Mouse (Mus musculus) A20 (cell line): Measurements from ENCODE around the gene Tfr2.
A peak's percentile ranks its signal among the peaks of the same experiment; 100 is the strongest.

Source experiments
- DNase-seq: peaks from one replicate; pipeline ENCODE4 v3.0.0-alpha.2; 2011; ENCODE audit warnings: low read depth, low spot score

Tfr2 gene

DNA sequence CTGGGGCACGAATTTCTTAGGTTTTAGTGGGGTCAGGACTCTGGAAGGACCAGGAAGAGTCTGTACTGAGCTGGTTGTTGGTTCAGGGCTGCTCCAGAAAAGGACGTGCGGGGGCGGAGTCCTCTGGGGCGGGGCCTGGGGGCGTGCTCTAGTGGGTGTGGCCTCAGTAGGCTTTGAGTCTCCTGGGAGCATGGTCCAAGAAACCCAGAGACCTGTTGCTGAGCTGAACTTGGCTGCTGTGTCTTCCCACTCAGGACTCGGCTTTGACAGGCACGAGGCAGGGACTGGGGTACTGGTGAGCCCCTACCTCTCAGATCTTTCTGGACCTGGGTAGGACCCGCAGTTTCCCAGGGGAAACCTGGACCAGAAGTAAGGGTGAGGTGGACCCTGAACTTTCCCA, at the start of gene Tfr2:
Tfr2 (plus strand) TSS at position 176 of the 400 bp plus-strand sequence.
- DNase-seq = peak; percentile 78

DNA sequence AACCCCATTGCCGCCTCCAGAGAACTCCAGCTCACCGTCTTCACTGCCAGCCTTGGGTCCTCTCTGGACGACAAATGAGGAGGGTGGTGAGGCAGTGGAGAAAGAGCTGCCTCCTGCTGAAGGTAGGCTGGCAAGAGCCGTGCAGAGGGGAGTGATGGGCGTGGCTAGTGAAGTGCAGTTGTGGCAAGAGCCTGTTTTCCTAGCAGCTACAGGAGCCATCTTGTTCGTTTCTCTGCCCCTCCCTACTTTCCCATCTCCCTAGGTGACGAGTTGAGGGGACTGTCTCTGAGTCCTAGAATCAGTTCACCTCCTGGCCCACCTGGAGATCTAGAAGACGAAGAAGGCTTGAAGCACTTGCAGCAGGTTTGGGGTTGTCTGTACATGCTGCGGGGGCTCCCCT, 47.8 kb upstream of the Tfr2 start:
- DNase-seq = no peak

DNA sequence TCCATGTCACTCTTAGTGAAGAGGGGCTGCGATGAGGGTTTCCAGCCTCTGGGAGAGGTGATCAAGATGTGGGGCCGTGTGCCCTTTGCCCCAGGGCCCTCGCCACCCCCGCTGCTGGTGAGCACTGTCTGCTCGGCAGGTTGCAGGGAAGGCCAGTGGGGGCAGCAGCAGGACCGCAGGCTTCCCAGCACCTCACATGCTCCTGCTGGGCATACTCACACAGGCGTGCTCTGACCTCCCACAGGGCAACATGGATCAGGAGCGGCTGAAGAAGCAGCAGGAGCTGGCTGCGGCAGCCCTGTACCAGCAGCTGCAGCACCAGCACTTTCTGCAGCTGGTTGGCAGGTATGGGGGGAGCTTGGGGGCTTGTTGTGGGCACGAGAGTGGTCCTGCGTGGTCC, 46.9 kb upstream of the Tfr2 start:
- DNase-seq = no peak

DNA sequence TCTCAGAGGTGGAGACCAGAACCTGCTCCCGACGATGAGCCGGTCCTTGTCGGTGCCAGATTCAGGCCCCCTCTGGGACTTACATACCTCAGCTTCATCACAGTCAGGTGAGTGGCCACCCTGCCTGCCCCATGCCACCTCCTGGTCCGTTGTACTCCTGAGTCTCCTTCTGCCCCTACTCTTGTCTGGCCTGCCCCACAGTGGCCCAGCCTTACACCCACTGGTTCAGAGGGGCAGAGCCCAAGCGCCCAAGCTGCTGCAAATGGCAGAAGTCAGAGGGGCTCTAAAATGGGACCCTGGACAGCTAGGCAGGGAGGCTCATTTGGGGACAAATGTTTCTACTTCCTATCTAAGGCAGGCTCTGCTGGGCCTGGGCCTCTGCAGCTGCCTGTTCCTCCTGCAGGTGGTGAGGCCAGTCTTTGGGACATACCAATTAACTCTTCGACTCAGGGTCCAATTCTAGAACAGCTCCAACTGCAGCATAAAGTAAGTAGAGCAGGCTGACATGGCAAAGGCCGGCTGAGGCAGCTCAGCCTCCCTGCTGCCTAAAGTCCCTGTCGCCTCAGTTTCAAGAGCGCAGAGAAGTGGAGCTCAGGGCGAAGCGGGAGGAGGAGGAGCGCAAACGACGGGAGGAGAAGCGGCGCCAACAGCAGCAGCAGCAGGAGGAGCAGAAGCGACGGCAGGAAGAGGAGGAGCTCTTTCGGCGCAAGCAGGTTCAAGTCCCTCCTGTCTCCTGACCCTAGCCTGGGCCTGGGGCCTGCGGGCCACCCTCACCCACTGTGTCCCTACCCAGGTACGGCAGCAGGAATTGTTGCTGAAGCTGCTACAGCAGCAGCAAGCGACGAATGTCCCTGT, 46.0 kb upstream of the Tfr2 start:
- no peak for DNase-seq

DNA sequence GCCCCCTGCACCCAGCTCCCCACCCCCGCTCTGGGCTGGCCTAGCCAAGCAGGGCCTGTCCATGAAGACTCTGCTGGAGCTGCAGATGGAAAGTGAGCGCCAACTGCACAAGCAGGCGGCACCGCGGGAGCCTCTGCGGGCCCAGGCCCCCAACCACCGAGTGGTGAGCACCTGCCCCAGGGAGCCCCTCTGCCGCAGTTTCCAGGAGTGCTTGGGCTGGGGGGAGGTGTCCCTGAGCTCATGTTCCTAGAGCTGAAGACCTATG, 45.5 kb upstream of the Tfr2 start:
- no peak for DNase-seq

DNA sequence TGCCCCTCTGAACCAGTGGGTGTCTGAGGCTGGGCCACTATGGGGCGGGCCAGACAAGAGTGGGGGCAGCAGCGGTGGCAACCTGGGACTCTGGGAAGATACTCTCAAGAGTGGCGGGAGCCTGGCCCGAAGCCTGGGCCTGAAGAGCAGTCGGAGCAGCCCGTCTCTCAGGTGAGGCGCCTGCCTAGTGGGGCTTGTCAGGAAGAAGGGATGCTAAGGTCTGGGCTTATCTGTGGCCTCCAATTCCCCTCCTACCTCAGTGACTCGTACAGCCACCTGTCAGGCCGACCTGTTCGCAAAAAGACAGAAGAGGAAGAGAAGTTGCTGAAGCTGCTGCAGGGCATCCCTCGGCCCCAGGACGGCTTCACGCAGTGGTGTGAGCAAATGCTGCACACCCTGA, 45.0 kb upstream of the Tfr2 start:
- no peak for DNase-seq

DNA sequence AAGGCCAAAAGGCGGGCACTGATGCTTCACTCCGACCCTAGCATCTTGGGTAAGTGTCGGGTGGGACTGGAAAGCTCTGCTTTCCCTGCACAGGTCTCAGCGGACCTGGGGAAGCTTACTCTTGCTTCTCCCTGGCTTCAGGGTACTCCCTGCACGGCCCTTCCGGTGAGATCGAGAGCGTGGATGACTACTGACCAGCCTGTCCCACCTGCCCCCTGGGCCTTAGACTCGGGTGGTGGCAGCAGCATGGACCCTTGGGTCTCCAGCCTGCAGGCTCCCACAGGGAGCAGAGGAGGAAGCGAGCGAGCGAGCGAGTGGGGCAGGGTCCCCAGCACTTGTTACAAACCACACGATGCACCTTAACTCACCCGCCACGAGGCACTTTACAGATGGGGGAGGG, 44.1 kb upstream of the Tfr2 start:
- no peak for DNase-seq

DNA sequence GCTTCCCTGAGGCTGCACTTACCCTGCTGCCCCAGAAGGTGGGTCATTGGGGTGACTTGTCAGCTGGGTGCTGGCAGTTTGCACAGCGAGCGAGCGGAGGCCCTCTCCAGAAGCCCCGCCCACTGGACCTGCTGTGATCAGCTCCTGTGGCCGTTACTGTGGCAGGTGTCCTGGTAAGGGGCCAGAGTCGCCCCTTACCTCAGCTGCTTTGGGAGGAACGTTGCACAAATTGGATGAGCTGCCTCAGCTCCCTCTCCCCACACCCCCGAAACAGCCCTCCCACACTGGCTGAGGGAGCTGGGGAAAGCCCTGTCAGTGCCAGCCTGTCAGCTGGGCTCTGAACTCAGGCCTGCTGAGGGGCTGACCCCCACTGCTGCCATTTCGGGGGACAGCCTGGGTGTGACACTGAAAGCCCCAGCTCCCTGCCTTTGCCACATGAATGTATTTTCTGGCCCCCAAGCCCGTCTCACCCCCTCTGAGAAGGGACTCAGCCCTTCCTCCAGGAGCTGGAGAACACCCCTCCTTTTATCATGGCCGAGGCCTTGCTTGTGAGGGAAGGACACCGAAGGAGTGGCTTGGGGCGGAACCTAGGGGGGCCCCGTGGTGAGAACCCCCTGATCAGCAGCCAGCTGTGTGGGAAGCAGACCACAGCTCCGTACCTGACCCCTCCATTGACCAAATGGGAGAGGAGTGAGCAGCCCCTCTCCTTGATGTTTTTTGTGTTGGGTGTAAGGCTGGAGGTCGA, 43.3 kb upstream of the Tfr2 start:
- no peak for DNase-seq

DNA sequence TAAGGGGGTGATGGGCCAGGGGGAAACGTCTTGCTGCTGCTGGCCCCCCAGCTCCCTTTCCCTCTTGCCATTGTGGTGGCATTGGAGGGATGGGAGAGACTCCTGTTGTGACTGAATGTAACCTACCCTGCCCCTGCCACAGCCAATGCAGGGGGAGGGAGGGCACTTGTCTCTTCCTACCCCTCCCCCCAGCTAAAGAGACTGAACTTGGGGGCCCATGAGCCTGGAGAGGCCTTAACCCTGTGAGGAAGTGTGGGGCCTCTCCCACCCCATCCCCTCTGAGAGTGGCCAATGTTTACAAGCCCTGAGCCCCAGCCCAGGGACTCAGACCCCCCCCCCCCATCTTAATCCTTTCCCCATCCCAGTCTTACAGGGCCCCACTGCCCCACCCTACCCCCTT, 42.2 kb upstream of the Tfr2 start:
- no peak for DNase-seq

DNA sequence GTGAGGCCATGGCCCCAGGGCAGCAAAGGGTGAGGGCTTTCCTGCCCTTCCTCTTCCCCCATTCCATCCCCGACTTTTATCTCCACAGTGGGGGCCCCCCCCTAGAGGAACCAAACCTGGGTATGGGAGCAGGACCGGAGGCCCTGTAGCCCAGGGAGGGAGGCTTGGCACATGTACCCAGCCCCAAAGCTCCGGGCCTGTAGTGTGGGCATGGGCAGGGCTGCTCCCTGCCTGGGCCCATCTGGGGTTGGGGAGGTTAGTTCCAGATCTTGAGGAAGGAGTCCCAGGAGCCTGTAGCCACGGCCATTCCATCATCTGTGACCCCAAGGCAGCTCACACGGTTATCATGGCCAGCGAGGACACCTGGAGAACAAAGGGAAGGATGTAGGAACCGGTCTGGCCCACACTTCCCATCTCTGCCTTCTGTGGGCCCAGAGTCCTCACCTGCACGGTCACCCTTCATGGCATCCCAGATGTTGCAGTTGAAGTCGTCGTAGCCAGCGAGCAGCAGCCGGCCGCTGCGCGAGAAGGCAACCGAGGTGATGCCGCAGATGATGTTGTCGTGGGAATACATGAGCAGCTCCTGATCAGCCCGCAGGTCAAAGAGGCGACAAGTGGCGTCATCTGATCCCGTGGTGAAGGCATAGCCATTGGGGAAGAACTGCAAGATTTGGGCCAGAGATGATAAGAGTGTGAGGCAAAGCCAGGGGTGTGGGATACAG, 41.2 kb upstream of the Tfr2 start:
- DNase-seq = no peak

DNA sequence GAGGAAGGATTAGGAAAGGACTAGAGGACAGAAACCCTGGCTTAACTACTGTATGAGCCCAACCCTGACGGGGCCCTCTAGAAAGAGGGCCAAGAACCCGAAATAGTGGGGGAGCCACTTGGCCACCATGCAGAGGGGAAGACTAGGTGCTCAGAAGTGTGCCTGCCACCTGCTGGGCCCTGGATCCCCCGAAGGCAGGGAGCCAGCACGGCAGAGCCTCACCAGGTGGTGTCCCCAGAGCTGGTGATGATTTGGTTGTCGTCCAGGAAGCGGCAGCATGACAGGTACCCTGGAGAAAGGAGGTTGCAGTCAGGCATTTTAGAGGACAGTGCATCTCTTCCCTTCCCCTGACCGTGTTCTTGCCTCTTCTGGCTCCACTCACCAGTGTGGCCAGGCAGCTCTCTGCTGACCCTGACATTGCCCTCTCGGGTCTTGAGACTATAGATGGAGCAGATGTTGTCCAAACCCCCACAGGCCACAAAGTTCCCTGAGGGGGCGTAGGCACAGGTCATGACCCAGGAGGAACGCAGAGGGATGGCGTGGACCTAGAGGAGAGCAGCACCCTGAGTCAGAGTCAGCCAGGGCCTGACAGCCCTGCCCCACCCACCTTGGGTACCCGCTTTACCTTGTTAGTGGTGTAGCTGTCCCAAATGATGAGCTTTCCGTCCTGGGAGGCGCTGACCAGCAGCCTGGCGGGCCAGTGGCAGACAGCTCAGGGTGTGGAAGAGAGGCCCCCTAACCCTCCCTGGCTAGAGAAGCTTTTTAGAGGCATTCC, 40.2 kb upstream of the Tfr2 start:
- no peak for DNase-seq

DNA sequence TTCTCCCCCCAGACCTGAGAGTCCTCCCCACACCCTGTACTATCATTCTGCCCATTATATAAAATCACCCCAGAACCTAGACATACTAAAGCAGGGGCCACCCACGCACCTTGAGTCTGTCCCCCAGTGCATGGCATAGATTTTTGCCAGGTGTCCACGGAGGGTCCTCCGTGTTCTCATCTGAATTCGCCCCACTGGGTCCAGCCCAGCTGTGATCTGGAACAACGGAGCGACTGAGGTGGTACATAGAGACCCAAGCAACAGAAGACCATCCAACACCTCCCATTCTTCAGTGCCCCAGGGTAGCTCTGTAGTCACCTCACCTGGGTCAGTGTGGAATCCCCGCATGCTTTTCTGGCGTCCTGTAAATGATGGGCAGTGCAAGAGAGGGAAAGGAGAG, 39.6 kb upstream of the Tfr2 start:
- DNase-seq = no peak

DNA sequence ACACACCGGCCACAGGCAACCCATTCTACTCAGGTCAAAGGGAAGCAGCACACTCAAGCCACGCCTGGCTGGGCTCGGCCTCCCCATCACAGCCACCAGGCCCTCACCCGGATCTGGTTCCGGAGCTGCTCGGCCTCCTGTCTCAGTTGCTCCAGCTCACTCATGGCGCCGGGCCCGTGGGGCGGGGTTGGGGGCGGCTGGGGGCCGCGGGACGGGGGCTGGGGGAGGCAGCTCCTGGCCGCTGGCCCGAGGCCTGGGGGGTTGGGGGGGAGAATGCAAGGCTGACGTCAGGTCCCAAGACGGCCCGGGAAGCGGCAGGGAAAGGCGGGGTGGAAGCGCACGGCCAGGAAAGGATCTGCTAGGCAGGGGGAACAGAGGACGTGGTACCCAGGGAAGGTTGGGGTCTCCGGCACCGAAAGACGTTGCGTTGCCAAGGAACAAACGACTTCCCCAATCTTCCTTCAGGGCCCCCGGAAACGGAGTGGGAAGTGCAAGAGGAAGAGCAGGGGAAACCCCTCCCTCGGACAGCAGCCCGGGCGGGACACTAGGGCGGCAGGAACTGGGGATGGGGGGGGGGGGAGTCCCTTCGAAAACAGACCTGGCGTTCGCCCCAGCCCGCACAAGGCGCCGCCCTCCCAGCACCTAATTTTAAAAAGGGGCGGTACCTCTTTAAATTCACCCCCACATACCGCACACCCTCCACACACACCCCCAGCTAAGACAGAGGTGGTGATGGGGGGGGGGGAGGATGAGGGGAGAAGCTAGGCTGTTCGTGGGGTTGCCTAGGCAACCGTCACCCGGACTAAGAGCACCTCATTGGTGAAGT, 38.8 kb upstream of the Tfr2 start:
- peak; percentile 89 for DNase-seq

DNA sequence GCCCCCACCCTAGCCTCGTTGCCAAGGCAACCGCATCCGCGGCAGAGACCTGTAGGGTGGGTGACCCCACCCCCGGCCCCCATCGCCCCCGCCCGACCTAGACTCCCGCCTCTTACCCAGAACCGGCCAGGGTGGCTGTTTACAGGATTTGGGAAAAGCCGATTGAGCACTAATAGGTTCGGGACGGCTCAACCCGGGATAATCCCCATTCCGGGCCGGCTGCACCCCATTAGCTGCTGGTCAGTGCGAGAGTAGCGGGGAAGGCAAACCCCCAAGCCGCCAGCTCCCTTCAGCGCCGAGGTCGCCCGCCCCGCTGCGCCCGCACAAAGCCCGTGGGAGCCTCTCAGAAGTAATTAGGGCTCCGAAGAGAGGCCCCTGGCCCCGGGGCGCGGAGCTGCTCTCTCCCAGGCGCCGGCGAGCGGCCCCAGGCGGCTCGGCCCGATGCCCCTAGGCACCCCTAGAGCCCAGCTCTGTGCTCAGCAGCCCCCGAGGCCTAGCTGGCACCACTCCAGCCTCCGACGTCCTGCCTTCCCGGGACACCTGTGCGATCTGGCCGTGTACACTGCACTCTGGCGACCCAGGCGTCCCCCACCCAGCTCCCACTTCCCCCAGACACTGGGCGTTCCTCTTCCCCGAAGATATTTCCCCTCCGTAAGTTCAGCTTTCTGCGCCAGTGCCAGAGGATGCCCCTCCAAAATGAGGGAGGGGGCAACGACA, 38.1 kb upstream of the Tfr2 start:
- peak; percentile 77 for DNase-seq

DNA sequence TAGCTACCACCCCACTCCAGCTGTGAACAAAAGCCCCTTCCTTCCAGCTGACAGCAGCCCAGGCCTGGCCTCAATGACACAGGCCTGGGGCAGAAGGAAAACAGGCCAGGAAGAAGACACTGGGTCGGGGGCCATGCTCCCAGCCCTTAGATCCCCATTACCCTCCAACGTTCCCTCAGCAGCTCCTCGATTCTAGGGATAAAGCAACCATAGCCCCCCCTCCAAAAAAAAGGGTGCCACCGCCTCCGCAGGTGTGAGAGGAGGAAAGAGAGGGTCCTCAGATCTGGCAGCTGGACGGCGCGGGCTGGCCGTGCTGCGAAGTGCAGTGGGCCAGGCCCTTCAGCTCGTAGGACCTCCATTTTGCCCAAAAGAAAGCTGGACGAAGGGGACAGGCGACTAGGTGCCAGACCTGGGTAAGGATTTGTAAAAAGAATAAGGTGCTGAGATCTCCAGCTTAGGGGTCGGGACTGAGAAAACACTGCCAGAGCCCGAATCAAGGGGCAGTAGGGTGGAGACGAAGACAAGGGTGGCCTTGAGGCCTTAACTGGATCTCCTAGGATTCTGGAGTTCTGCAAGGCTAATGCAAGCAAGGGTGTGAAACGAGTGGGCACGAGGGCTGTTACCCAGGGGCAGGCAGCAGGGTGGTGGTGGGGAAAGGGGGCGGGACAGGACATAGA, 37.4 kb upstream of the Tfr2 start:
- DNase-seq = peak; percentile 65

DNA sequence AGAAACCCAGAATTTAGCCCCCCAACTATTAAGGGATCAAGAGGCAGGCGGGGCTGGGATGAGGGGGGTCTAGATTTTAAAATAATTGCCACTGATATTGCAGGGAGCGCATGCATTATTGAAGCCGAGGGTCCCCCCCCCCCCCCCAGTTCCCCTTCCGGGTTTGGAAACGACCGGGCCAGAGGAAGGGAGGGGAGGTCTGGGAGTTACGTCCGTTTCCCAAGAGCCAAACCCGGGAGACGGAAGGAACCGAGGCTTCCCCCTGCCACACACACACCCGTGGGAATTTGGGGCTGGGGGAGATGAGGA, 36.9 kb upstream of the Tfr2 start:
- DNase-seq = no peak

DNA sequence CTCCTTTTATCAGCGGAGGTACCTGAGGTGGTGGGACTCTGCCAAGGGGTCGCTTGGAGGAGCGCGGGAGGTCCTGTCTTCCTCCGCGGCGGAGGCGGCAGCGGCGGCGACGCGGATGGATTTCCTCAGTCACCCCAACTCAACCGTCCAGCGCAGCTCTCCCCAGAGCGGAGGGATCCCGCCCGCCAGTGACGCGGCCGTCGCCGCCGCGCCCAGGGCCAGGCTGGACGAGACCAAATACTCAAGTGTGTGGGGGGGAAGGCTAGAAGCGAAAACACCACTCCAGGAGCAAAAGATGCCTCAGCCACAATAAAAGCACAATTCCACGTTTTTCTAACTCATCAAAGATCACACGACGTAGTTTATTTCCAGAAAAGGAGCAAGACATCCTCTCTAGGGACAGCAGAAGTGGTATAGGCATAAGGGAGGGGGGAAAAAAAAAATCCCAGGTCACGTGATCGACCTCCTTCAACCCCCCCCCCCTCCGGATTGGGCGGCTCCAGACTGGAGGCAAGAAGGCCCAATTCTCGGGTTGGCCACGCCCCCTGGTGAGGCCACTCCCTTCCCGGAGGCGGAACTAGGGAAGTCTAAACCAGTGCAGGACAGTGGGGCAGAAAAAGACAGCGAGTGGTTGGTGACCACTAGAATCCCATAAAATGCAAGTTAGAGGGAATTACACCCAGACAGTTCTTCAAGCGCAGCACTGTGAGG, 36.4 kb upstream of the Tfr2 start, which contains the start of the genes Epo and Gnb2:
Epo (minus strand) TSS at position 126 of the 711 bp plus-strand sequence.
Gnb2 (minus strand) TSS at position 394 of the 711 bp plus-strand sequence.
- peak; percentile 99 for DNase-seq

DNA sequence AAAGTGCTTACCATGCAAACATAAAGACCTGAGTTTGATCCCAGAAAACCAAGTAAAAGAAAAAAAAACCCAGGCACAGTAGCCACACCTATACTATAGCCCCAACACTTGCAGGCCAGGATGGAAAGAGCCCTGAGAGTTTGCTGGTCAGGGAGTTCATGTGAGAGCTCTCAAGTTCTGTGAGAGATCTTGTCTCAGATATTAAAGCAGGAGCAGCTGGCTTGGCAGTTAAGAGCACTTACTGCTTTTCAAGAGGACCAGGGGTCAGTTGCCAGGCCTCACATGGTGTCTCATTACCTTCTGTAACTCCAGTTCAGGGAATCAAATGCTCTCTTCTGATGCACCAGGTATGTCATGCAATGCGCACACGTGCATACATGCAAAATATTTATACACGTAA, 34.9 kb upstream of the Tfr2 start:
- no peak for DNase-seq

DNA sequence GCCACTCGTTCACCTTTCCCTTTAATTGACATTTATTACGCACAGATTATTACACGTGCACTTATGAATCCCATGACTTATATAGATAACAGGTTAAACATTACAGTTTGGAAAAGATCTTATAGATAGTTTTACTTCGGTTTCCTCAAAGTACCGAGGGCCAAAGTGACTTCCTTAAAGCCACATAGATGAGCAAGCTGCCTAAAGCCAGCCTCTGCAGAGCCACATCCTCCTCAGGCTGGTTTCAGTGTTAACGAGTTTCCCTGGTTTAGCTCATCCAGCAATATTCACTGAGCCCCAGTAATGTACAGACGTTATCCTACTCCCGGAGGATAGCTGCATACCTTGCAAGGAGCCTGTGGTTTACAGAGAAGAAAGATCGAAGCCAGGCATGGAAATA, 34.3 kb upstream of the Tfr2 start:
- DNase-seq = no peak
